Mouse (Mus musculus) ES-Bruce4 (cell line): ENCODE measurements around the gene Sult1a1.

Experiments used
- EP300 ChIP-seq: IDR thresholded peaks from 2 replicates; pipeline ENCODE4 v1.6.1; 2011; ENCODE audit warnings: low read depth, low read length; ENCODE audit not compliant: insufficient read depth
- POLR2A ChIP-seq: IDR thresholded peaks from one replicate; pipeline ENCODE4 v1.8.1; 2011; ENCODE audit warnings: low read length; ENCODE audit not compliant: insufficient read depth

- TF ChIP-seq POLR2A (no peak), EP300 (no peak)
Measured at GRCm38 (mm10) chr7:126663646-126664045, 12.6 kb downstream of the Sult1a1 start.
